Mouse (Mus musculus) forebrain, embryonic 13.5 days (tissue): ENCODE results near the gene Asb8. TPM values are rescaled to one million over a fixed set of nuclear protein-coding genes. Genes with fewer than 3 reads are reported as not detected.

ENCODE experiments used
- ATAC-seq: fragments of 200-750 bp; cut with Nextera tagmentation; 2 replicates; pipeline ENCODE4 v1.8.0; 2017
- H3K27ac ChIP-seq: fragments of 300-500 bp; sonication (generic); 2 replicates; pipeline ENCODE4 v1.5.1; 2015; ENCODE audit warnings: inconsistent platforms, mild to moderate bottlenecking, moderate library complexity
- H3K27me3 ChIP-seq: fragments of 300-500 bp; sonication (generic); 2 replicates; pipeline ENCODE4 v1.6.1; 2015; ENCODE audit warnings: mild to moderate bottlenecking, inconsistent platforms
- H3K36me3 ChIP-seq: fragments of 300-500 bp; sonication (generic); 2 replicates; pipeline ENCODE4 v1.6.1; 2015; ENCODE audit warnings: mild to moderate bottlenecking, inconsistent platforms; ENCODE audit not compliant: poor library complexity, severe bottlenecking
- H3K4me1 ChIP-seq: fragments of 300-500 bp; sonication (generic); 2 replicates; pipeline ENCODE4 v1.6.1; 2015; ENCODE audit warnings: inconsistent platforms
- H3K4me2 ChIP-seq: fragments of 300-500 bp; sonication (generic); 2 replicates; pipeline ENCODE4 v1.6.1; 2015; ENCODE audit warnings: inconsistent platforms, mild to moderate bottlenecking, moderate library complexity
- H3K4me3 ChIP-seq: fragments of 300-500 bp; sonication (generic); 2 replicates; pipeline ENCODE4 v1.5.1; 2015; ENCODE audit warnings: mild to moderate bottlenecking, inconsistent platforms
- H3K9ac ChIP-seq: fragments of 300-500 bp; sonication (generic); 2 replicates; pipeline ENCODE4 v1.6.1; 2015; ENCODE audit warnings: mild to moderate bottlenecking, inconsistent platforms
- H3K9me3 ChIP-seq: fragments of 300-500 bp; sonication (generic); replicated peaks from 2 replicates; pipeline ENCODE4 v1.6.1; 2016; ENCODE audit warnings: inconsistent platforms
- WGBS: fragments of 180-500 bp; shearing (Covaris S2); methylation state at CpG from one replicate; pipeline ENCODE4 v1.1.7; 2015; 5-methylcytosine and 5-hydroxymethylcytosine counted together
- polyA plus RNA-seq: library from polyadenylated mRNA; unstranded; fragments of >200 nt; fragmentation: Nextera tagmentation; extraction: Ambion mirVana; gene quantifications from 2 replicates; pipeline ENCODE4 v1.2.1, GENCODE M21; 2015

Gene Asb8
- polyA plus RNA-seq, 1 experiment from 2014 or later, result 41.4 TPM

DNA sequence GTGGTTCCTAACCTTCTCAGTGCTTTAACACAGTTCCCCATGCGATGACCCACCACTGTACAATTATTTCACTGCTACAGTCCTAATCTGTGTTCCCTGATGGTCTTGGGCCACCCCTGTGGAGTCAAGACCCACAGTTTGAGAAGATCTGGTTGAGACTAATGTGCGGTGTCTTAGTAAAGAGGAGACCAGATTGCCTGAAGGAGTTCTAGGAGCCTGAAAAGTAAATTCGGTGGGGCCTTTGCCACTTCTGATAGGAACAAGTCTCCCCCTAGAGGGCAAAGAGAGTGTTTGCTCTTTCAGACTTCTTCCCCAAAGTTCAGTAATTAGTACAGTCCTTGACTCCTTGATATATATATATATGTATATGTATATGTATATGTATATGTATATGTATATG is 11.8 kb downstream of the Asb8 start:
- no peak for ATAC-seq
- Histone ChIP-seq H3K27me3 (no peaks in the 10 kb centered on the region), H3K9me3 (no peaks in the 10 kb centered on the region), H3K9ac (no peak overlapping the region), H3K4me1 (no peaks in the 10 kb centered on the region), H3K4me2 (no peak overlapping the region), H3K36me3 (no peaks in the 10 kb centered on the region), H3K4me3 (no peak overlapping the region), H3K27ac (no peak overlapping the region)
- WGBS, result 34% methylated on average over 3 of the region's 3 CpGs

DNA sequence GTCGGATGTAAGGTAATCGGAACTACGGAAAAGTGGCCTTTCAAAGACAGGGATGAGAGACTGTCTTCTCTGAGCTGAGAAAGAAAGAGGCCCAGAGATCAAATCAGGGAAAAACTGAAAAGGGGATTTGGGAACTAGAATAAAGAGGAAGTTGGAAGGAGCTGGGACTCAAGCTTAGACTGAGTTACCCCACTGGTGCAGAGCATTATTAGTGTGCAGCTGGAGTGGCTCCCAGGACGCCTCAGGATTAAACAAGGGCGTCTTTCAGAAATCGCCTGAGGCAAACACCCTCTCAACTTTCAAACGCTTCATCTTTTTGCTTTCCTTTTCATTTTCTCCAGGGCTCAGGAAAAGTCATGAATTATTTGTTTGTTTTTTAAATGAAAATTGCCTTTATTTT is 12.5 kb downstream of the Asb8 start:
- Histone ChIP-seq H3K4me2 (no peak overlapping the region), H3K27me3 (no peaks in the 10 kb centered on the region), H3K4me1 (no peaks in the 10 kb centered on the region), H3K4me3 (no peak overlapping the region), H3K27ac (no peak overlapping the region), H3K36me3 (no peaks in the 10 kb centered on the region), H3K9me3 (no peaks in the 10 kb centered on the region), H3K9ac (peak overlapping the region; percentile 16; the same call in 1 of the 2 replicates)
- 52% methylated on average over 7 of the region's 7 CpGs for WGBS
- ATAC-seq, result no peak

DNA sequence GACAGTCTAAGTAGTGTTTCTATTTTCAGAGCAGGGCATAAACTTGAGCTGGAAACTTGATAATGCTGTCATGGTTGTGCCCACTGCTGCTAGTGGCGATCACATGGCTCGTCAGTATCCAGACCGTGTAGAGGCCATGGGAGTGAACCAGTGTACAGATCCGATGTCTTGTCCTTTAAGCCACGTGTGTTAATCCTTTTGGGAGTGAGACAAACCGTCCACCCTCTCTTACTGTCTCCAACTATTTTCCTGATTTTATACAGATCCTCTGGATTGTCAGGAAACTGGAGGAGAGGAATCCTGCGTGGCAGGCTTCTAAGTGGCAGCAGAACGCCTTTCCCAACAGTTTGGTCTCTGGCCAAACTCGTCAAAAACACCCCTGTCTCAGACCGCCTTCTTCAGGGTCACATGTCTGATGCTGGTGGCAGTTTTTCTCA is 16.2 kb downstream of the Asb8 start:
- Histone ChIP-seq H3K27me3 (no peaks in the 10 kb centered on the region), H3K4me1 (peaks cover 12% of the 10 kb centered on the region), H3K27ac (no peak overlapping the region), H3K9ac (no peak overlapping the region), H3K36me3 (no peaks in the 10 kb centered on the region), H3K9me3 (no peaks in the 10 kb centered on the region), H3K4me3 (no peak overlapping the region), H3K4me2 (no peak overlapping the region)
- ATAC-seq, result no peak
- 80% methylated on average over 10 of the region's 10 CpGs for WGBS

DNA sequence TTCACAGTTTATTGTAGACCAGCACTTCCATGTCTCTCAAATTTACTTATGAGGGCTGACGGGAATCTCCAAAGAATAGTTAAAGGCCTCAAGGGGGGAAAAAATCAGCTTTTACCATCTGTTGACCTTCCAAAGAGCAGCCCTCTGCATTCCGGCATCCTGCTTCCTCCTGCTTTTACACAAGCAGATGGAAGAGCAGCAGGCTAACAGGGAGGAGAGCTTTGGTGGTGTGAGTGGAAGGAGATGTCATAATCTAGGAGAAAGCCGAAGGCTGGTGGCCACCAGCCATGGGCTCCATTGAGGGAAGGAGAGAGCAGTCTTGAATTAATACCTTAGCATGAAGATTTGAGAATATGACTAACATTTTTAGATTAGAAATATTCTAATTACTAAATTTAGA is 17.1 kb downstream of the Asb8 start:
- Histone ChIP-seq H3K9me3 (no peaks in the 10 kb centered on the region), H3K27ac (no peak overlapping the region), H3K27me3 (no peaks in the 10 kb centered on the region), H3K4me2 (no peak overlapping the region), H3K36me3 (no peaks in the 10 kb centered on the region), H3K4me1 (peaks cover 14% of the 10 kb centered on the region), H3K4me3 (no peak overlapping the region), H3K9ac (no peak overlapping the region)
- 85% methylated on average over 3 of the region's 3 CpGs for WGBS
- ATAC-seq, result no peak

DNA sequence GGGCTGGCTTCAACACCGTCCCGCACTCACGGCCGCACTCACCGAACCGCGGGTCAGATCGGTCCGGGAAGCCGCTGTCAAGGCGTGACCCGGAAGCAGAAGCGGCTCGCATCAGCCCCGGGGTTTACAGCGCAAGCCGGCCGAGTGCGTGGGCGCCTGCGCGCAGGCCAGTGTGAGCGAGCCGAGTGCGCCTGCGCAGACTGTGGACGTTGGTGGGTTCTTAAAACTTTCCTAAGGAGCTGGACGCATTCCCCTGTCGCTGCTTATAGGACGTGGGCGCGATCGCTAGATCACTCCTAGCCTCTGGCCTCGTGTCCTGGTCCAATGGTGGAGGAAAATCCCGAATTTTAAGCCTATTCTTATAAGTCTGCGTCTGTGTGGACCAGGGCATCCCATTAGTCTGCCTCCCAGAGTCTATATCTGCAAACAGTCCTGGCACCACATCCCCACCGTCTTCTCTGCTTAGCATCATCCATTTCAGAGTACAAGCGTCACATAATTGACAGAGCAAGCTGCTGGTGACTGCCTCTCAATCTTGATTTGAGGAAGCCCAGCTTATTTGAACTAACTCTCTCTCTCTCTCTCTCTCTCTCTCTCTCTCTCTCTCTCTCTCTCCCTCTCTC is 19.8 kb downstream of the Asb8 start:
- WGBS, result under 1% methylated on average over 38 of the region's 38 CpGs
- H3K4me1 ChIP-seq, result peaks cover 14% of the 10 kb centered on the region
- H3K27me3 ChIP-seq, result no peaks in the 10 kb centered on the region
- ATAC-seq, result peak; percentile 98
- peak overlapping the region; percentile 14; the same call in 1 of the 2 replicates for H3K27ac ChIP-seq
- no peaks in the 10 kb centered on the region for H3K9me3 ChIP-seq
- H3K36me3 ChIP-seq, result peaks cover 18% of the 10 kb centered on the region
- H3K9ac ChIP-seq, result peak overlapping the region; percentile 94
- peak overlapping the region; percentile 97 for H3K4me2 ChIP-seq
- peak overlapping the region; percentile 95 for H3K4me3 ChIP-seq

DNA sequence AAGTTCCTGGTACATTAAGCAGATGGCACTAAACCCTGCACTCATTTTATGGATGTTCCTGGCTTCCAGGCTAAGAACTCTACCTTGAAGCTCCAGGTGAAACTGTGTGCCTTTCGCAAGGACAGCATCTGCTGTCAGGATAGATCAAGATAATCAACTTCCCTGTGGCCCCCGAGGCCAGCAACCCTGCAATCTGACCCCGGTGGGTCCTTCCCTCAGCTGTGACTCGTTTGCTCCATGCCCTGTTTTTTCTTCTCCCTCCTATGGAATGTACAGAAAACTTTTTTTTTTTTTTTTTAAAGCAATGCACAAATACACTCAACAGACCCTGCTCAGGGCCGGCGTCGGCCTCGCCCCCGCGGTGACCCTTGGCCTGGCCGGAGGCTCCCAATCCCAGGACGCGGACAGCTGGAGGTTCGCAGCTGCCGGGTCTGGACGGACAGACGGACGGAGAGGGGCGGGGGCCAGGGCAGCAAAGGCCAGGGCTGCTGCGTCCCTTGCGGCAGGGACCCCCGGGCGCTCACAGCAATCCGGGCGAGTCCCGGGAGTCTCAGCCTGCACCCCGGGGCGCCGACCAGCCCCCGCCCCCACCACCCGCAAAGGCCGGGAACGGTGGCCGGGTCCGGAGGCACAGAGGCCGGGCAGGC is 20.4 kb downstream of the Asb8 start:
- H3K4me2 ChIP-seq, result peak overlapping the region; percentile 97
- H3K27me3 ChIP-seq, result no peaks in the 10 kb centered on the region
- H3K36me3 ChIP-seq, result peaks cover 25% of the 10 kb centered on the region
- no peaks in the 10 kb centered on the region for H3K9me3 ChIP-seq
- peaks cover 14% of the 10 kb centered on the region for H3K4me1 ChIP-seq
- peak overlapping the region; percentile 14; the same call in 1 of the 2 replicates for H3K27ac ChIP-seq
- peak overlapping the region; percentile 95 for H3K4me3 ChIP-seq
- H3K9ac ChIP-seq, result peak overlapping the region; percentile 94
- under 1% methylated on average over 35 of the region's 36 CpGs for WGBS
- ATAC-seq, result no peak

DNA sequence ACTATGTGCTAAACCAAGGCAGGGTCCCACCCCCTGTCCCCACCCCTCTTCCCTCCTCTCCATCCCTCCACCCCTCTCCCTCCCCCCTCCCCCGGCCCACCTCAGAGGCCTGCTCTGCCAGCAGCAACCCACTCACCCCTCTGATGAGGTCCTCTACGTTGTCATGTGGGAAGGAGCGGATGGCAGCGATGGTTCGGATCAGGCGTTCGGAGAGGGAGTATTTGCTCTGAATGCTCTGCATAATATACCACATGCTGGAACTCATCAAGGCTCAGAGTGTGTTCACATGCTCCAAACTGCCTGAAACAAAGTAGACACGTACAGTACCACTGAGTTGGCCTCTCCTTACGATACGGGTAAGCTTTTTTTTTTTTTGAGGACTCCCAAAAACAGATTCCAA is 22.9 kb downstream of the Asb8 start:
- Histone ChIP-seq H3K27ac (no peak overlapping the region), H3K4me1 (peaks cover 14% of the 10 kb centered on the region), H3K27me3 (no peaks in the 10 kb centered on the region), H3K9me3 (no peaks in the 10 kb centered on the region), H3K4me3 (no peak overlapping the region), H3K4me2 (no peak overlapping the region), H3K36me3 (peaks cover 44% of the 10 kb centered on the region), H3K9ac (no peak overlapping the region)
- WGBS, result 91% methylated on average over 10 of the region's 10 CpGs
- ATAC-seq, result no peak

DNA sequence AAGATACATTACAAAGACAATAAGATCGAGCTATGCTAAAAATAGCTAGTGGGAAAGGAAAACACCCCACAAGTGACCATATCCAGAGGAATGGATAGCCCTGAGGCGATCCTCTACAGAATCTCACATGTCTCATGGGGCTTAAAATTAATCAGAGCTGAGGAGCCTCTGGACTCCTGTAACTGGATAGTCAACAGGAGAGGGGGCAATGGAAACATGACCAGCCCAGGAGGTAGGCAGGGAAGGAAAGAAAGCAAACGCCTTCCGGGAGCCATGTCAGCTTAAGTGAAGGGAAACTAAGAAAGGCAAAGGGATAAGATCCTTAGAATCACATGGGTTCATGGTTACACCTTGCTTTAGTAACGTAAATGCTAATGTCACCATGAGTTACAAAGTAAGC is 24.6 kb downstream of the Asb8 start:
- Histone ChIP-seq H3K9ac (no peak overlapping the region), H3K27ac (no peak overlapping the region), H3K4me1 (peaks cover 11% of the 10 kb centered on the region), H3K4me2 (no peak overlapping the region), H3K4me3 (no peak overlapping the region), H3K27me3 (no peaks in the 10 kb centered on the region), H3K9me3 (no peaks in the 10 kb centered on the region), H3K36me3 (peaks cover 61% of the 10 kb centered on the region)
- WGBS, result 94% methylated on average over 5 of the region's 5 CpGs
- ATAC-seq, result no peak

DNA sequence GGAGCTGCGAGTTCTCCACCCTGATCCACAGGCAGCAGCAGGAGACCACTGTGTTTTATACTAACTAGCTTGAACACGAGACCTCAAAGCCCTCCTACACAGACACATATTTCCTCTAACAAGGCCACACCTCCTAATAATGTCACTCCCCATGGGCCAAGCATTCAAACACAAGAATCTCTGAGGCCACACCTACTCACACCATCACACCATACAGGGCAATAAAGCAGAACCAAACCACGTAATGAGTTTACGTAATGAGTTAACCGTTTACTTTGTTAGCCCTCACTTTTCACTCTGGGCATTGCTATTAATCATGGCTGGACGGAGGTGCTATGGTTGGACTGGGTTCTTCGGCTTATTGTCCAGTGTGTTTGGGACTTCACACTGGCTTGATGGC is 25.7 kb downstream of the Asb8 start:
- no peak overlapping the region for H3K9ac ChIP-seq
- no peak overlapping the region for H3K4me2 ChIP-seq
- H3K36me3 ChIP-seq, result peaks cover 72% of the 10 kb centered on the region
- WGBS, result 78% methylated on average over 7 of the region's 7 CpGs
- no peaks in the 10 kb centered on the region for H3K9me3 ChIP-seq
- H3K27me3 ChIP-seq, result no peaks in the 10 kb centered on the region
- no peak overlapping the region for H3K27ac ChIP-seq
- H3K4me3 ChIP-seq, result no peak overlapping the region
- no peak for ATAC-seq
- H3K4me1 ChIP-seq, result peaks cover 8% of the 10 kb centered on the region

DNA sequence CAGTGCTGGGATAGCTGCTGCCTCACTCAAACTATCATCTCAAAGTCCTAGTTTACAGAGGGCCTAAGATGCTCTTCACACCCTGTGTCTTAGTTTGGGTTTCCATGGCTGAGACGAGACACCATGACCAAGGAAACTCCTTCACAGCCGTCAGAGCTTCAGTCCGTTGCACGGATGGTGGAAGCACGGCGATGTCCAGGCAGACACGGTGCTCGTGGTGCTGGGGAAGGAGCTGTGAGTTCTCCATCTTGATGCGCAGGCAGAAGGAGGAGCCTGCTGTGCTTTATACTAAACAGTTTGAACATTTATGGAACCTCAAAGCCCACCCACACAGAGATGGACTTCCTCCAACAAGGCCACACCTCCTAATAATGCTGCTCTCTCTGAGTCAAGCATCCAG is 28.6 kb downstream of the Asb8 start:
- H3K36me3 ChIP-seq, result peaks cover 93% of the 10 kb centered on the region
- WGBS, result 97% methylated on average over 9 of the region's 9 CpGs
- ATAC-seq, result no peak

DNA sequence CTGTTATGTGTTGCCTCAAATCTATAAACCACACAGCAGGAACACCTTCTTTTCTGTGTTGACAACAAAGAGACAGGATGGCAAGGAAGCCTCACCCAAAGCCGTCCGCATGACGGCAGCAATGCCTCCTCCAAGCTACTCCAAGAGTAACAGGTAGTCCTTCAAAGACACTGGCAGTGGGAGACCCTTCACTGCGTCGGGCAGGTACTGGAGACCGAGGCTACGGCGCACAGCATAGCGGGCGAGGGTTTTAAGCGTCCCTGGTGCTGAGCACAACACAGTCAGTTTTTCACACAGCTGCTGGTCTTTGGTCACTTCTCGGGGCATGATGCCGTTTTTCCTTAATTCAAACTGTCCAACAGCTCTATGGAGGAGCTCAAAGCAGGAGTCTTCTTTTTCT is 29.8 kb downstream of the Asb8 start:
- WGBS, result 93% methylated on average over 13 of the region's 13 CpGs
- peaks cover 95% of the 10 kb centered on the region for H3K36me3 ChIP-seq
- no peaks in the 10 kb centered on the region for H3K4me1 ChIP-seq
- H3K9me3 ChIP-seq, result no peaks in the 10 kb centered on the region
- no peak overlapping the region for H3K9ac ChIP-seq
- H3K27ac ChIP-seq, result no peak overlapping the region
- H3K4me2 ChIP-seq, result no peak overlapping the region
- no peak for ATAC-seq
- H3K4me3 ChIP-seq, result no peak overlapping the region
- H3K27me3 ChIP-seq, result no peaks in the 10 kb centered on the region

More for the DNA sequence above, 28.6 kb downstream of the Asb8 start:
- no peaks in the 10 kb centered on the region for H3K9me3 ChIP-seq
- no peak overlapping the region for H3K4me3 ChIP-seq
- H3K4me2 ChIP-seq, result no peak overlapping the region
- no peaks in the 10 kb centered on the region for H3K27me3 ChIP-seq
- H3K9ac ChIP-seq, result no peak overlapping the region
- H3K4me1 ChIP-seq, result no peaks in the 10 kb centered on the region
- H3K27ac ChIP-seq, result no peak overlapping the region

DNA sequence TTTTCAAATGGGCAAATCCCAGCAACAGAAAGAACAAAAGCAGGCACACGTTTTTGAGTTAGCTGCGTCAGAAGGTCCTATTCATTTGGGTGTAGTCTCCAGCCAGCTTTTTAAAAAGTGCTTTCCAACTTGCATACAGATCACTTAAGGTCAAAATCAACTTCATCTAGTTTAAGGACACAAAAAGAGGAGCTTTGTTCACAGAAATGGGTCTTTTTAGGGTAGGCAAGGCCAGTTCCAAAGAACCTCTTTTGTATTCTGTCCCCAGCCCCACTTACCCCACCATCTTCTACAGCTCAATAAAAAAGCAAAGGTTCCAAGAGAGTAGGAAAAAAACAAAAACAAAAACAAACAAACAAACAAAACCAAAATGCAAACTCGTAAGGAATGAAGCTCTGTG is 30.8 kb downstream of the Asb8 start:
- Histone ChIP-seq H3K4me1 (no peaks in the 10 kb centered on the region), H3K9me3 (no peaks in the 10 kb centered on the region), H3K36me3 (peaks cover 95% of the 10 kb centered on the region), H3K27ac (no peak overlapping the region), H3K4me3 (no peak overlapping the region), H3K9ac (no peak overlapping the region), H3K27me3 (no peaks in the 10 kb centered on the region), H3K4me2 (no peak overlapping the region)
- 66% methylated on average over 3 of the region's 3 CpGs for WGBS
- ATAC-seq, result no peak

DNA sequence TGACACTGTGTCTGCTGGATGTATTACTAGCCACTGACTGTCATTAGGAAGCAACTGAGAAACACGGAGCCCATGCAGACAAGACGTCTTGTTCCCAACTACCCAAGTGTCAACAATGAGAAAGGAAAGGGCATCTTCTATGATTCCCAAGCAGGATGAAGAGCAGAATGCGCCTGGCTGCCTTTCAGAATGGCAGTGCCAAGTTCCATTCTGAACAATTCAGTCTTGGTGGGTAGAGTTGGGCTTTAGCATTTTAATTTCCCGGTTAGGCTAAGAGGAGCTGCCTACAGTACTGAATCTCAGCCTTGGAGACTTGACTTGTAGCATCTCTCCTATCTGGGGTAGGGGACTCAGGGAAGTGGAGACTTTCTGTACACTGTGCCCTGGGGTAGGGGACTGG is 31.4 kb downstream of the Asb8 start:
- Histone ChIP-seq H3K4me1 (no peaks in the 10 kb centered on the region), H3K4me2 (no peak overlapping the region), H3K36me3 (peaks cover 96% of the 10 kb centered on the region), H3K27me3 (no peaks in the 10 kb centered on the region), H3K4me3 (no peak overlapping the region), H3K9me3 (no peaks in the 10 kb centered on the region), H3K27ac (no peak overlapping the region), H3K9ac (no peak overlapping the region)
- ATAC-seq, result no peak
- 91% methylated on average over 4 of the region's 4 CpGs for WGBS
